Mouse (Mus musculus): ENCODE data around the gene Mprip.

The Mprip gene

GRCm38 (mm10) chr11:59759626-59760025 lies 98.5 kb downstream of the Mprip start:
- no peak for DNase-seq (ENCODE audit: low read depth, low spot score)

DNA sequence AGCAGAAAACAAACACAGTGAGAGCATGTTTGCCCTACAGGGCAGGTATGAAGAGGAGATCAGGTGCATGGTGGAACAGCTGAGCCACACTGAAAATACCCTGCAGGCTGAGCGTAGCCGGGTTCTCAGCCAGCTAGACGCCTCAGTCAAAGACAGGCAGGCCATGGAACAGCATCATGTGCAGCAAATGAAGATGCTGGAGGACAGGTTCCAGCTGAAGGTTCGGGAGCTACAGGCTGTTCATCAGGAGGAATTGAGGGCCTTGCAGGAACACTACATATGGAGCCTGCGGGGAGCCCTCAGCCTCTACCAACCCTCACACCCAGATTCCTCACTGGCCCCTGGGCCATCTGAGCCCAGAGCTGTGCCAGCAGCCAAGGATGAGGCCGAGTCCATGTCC lies 99.7 kb downstream of the Mprip start:
- DNase-seq (ENCODE audit: low read depth, low spot score): no peak

GRCm38 (mm10) chr11:59769307-59769706 lies 108.2 kb downstream of the Mprip start:
- DNase-seq (ENCODE audit: low read depth, low spot score): no peak

DNA sequence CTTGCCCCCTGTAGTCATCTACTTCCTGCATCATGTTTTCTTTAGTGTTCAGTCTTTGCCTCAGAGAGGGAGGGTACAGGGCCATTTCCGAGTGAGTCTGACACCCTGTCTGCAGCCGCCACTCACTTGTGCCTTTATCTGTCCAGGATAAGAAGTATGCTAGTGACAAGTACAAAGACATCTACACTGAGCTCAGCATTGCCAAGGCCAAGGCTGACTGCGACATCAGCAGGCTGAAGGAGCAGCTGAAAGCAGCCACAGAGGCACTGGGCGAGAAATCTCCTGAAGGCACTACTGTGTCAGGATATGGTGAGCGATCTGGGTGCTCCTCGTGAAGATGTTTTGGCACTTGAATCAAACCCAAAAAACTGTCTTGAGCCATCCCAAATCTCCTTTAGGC lies 108.6 kb downstream of the Mprip start:
- no peak for DNase-seq (ENCODE audit: low read depth, low spot score)

- no peak for DNase-seq (ENCODE audit: low read depth, low spot score)
These were observed 109.6 kb downstream of the Mprip start for GRCm38 (mm10) chr11:59770753-59771152.

DNA sequence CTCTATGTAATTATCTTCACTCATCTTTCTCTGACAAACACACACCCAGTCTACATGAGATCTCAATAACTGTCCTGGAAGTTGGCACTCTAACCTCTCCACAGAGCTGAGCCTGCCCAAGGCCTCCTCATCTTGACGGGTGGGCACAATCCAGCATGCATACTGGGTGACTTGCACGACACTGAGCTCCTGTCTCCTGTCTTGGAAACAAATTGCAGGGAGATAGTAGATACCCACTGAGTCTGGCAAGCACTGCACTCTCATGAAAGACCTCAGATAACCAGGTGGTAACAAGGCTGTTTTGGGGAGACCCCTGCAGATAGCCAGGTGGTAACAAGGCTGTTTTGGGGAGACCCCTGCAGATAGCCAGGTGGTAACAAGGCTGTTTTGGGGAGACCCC lies 111.2 kb downstream of the Mprip start:
- peak; percentile 12 for DNase-seq (ENCODE audit: low read depth, low spot score)

DNA sequence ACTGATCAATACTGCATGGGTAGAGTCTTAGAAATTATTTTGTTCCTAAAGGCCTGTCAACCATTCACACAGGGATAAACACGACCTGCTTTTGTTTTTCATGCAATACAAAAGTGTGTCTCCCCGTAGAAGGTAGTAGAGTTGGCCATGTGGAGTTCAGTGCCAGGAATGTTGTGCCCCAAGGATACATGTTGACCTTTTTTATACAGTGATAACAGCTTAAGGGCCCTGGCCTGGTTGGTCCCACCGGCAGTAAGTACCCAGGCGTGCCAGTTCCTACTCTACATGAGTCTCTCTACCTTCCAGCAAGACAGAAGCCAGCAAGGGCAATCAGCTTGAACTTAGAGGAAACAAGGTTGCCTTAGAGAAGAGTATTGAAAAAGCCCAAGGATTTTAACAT lies 111.8 kb downstream of the Mprip start:
- DNase-seq (ENCODE audit: low read depth, low spot score): peak; percentile 15

GRCm38 (mm10) chr11:59774522-59774921 lies 113.4 kb downstream of the Mprip start:
- DNase-seq (ENCODE audit: low read depth, low spot score): peak; percentile 64

DNA sequence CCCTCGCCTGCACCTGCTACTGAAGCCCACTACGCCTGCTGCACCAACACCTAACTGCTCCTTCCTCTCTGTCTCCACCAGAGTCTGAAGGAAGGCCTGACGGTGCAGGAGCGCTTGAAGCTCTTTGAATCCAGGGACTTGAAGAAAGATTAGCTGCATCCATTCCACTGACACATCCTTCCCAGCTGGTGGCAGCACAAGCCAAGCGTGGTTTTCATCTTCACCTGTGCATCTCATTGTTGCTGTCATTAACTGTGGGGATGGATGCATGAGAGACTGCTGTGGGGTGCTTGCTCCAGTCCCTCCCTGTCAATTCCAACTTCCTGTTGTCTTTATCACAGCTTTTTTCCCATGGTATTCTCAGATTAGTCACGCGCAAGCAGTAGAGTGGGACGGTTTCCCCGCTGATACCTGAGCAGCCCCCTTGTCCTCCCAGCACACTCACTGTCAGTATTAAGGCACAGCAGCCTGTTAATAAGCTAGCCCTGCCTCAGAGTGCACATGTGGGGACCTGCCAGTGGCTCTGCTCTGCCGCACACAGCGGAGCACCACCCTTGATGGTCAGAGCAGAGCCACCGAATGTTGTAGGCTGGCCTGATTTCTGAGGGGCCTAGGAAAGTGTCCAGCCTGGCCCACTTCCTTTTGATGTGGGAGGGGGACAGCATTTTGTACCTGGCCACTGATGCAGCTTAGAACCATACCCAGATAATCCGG lies 114.5 kb downstream of the Mprip start:
- DNase-seq (ENCODE audit: low read depth, low spot score): no peak

- no peak for DNase-seq (ENCODE audit: low read depth, low spot score)
These were observed 116.2 kb downstream of the Mprip start for GRCm38 (mm10) chr11:59777259-59777658.

DNA sequence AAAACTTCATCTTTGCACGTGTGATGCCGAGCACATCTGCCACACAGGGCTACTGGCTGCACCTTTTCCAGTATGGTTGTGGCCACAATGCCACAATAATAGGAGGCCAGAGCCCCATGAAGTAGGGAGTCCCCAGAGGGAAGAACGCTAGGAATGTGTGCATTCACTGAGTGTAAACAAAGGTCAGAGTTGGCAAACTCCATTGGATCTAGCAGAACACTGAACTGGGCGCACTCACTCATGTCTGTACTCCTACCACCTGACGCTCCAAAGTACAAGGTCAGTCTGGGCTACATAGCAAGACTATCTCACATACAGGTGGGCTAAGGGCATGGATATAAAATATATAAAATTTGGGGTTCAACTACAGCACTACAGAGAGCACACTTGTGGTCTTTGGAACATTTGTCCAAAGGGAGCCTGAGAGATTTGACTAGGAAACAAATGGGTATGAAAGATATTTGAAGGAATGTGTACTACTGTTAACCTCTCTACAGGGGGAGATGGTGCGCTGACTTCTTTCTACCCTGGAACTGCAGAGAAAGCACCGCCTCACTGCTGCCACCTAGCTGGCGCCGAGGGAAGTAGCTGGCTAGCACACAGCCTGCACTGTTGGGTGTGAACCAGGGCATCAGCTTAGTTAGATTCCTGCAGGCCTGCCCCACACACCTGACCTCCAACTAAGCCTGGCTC lies 117.2 kb downstream of the Mprip start:
- DNase-seq (ENCODE audit: low read depth, low spot score): peak; percentile 85

- DNase-seq (ENCODE audit: low read depth, low spot score): no peak
These were observed 117.7 kb downstream of the Mprip start for GRCm38 (mm10) chr11:59778874-59779223.

- no peak for DNase-seq (ENCODE audit: low read depth, low spot score)
These were observed 118.3 kb downstream of the Mprip start for GRCm38 (mm10) chr11:59779406-59779805.

GRCm38 (mm10) chr11:59780241-59780640 lies 119.1 kb downstream of the Mprip start:
- no peak for DNase-seq (ENCODE audit: low read depth, low spot score)

DNA sequence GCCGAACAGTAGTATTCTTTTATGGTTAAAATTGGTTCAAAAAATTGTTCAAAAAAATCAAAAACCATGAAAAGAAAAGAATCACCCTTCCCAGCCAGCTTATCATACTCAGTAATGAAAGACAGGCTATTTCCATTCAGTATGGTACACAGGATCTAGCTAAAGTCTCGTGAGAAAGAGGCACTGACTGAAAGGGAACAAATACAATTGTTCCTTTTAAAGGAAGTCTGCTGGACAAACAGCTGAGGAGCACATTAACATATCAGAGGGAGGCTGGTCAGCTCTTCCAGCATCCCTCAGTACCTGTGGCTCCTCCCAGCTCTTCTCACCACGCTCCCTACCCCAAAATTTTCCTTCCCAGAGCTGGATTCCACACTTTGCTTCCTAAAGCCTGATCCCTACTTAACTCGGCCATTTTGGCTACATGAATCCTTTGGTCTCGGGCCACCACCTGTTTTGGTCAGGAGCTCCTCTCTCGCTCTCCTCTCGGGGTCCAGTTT lies 121.0 kb downstream of the Mprip start:
- DNase-seq (ENCODE audit: low read depth, low spot score): no peak

DNA sequence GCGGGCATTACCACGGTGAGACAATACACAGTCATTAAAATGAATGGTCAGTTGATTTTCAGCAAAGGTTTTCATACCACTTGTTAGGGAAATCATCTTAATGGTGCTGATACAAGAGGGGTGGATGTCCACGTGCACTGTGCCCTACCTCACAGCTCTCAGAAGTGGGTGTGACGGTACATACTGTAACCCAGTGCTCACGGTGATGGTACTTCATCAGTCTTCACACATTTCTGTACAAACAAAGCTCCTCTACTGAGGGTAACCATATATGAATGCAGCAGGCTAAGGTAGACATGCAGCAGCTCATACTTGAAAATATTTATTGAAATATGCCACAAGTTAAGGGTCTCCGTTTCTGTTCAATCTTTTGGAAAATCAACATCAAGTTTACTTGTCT lies 122.5 kb downstream of the Mprip start:
- DNase-seq (ENCODE audit: low read depth, low spot score): no peak

DNA sequence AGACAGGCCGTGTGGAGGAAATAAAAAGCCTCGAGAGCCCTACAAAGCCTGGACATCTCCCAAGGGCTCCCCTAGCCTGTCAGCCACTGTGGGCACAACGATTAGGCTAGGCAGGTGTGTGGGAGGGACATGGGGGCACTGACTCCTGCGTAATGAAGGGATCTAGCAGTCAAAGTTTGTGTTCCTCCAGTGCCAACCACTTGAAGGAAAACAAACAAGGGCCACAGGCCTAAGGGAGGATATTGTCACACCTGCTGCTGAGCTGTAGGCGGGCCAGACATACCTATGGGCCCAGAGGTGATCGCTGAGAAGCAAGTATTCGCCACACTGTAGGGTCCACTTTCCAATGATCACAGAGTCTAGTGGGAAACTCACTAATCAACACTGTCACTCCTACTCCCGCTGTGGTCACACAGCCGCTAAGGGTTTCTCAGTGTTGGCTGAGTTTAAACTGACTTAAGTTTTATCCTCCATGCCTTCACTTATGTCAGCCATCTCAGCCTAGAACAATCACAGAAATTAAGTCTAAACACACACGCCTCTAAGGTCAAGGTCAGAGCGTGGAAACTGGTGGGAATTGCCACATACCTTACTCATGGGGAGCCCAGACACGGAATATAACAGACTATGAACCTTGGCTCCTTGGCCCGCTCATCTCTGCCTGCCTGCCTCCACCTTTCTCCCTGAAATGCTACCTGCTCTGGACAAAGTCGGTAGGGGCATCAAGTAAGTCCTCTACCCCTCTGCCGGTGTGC lies 125.5 kb downstream of the Mprip start:
- DNase-seq (ENCODE audit: low read depth, low spot score): peak; percentile 15

- DNase-seq (ENCODE audit: low read depth, low spot score): peak; percentile 82
These were observed 126.2 kb downstream of the Mprip start, which contains the start of gene Pld6 for GRCm38 (mm10) chr11:59787199-59787781. TSS of gene Pld6 (minus strand) at chr11:59787645.

DNA sequence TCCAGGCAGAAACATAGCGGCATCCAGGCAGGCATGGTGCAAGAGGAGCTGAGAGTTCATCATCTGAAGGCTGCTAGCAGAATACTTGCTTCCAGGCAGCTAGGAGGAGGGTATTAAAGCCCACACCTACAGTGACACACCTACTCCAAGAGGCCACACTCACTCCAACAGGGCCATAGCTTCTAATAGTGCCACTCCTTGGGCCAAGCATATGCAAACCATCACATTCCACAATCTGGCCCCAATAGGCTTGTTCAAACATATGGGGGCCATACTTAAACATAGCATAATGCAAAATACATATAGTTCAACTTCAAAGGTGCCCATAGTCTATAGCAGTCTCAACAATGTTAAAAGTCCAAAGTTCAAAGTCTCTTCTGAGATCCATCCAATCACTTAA lies 128.2 kb downstream of the Mprip start:
- DNase-seq (ENCODE audit: low read depth, low spot score): no peak

DNA sequence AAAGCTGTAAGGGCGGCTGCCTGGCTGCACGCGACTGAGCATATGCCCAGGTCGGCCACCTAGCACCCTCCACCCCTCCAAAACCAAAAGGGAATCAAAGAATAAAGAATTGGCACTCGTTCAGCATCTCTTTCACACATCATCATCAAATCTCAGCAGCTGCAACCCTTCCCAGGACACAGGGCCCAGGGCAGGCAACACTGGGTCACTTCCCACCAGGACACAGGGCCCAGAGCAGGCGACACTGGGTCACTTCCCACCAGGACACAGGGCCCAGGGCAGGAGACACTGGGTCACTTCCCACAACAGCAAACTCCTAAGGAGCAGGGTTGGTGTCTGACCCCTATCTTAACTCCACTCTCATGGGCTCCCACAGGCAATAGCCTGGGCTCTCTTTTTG lies 132.3 kb downstream of the Mprip start:
- no peak for DNase-seq (ENCODE audit: low read depth, low spot score)

DNA sequence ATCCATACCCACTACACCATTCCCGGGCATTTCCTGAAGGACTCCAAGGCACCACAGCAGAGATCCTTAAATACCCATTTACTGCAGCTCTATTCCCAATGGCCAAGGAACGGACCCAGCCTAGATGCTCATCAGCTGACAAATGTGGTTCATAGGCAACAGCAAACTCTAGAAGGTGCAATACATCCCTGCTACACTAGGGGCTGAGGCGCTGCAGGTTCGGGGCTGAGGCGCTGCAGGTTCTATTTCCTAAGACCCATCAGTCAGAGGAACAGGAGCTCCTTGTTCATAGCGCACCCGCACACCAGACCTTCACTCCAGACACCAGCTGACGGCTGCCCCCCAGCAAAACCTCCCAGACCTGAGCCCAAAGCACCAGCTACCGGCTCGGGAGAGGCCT lies 139.3 kb downstream of the Mprip start:
- DNase-seq (ENCODE audit: low read depth, low spot score): no peak

GRCm38 (mm10) chr11:59801881-59802280 lies 140.8 kb downstream of the Mprip start:
- DNase-seq (ENCODE audit: low read depth, low spot score): no peak
